Comparison of ENCODE assay signal across 29 mouse cellular contexts in genomic region chr9:23591906-23592305, GRCm38 (mm10).
A peak's percentile ranks its signal among the peaks of the same experiment; 100 is the strongest.
DNase-seq lines count a peak whose midpoint lies in the region; ATAC-seq and TF ChIP-seq lines count a peak whose summit lies in the region.
"Had no signal": no experiment of that assay in that cellular context is flagged by ENCODE, and none has a peak within 500 bp of the region (broad histone marks: within the 10 kb centered on the region; RNA-seq: fewer than 3 reads in every experiment).

No protein-coding gene starts in this region.

- no peaks in the 10 kb centered on the region for H3K79me2 ChIP-seq in heart, adult 2 months (replicated peaks; ENCODE audit: control insufficient read depth, insufficient read depth, low read length)

- intact Hi-C loops in heart, adult 2 months (cut with DNase I), result no loop called here

- H3K36me3 ChIP-seq in kidney, embryonic 15.5 days, result no peaks in the 10 kb centered on the region
- H3K36me3 ChIP-seq in lung, postnatal 0 days (ENCODE audit: insufficient read depth, low read length), result no peaks in the 10 kb centered on the region
- H3K36me3 ChIP-seq in heart, adult 2 months (ENCODE audit: control insufficient read depth, insufficient read depth, low read length), result no peaks in the 10 kb centered on the region
- H3K36me3 ChIP-seq: embryonic facial prominence, embryonic 13.5 days; heart, embryonic 13.5 days; hindbrain, embryonic 12.5 days; limb, embryonic 10.5 days; liver, embryonic 15.5 days; neural tube, embryonic 12.5 days had no signal

- no peak overlapping the region for H3K27ac ChIP-seq in kidney, embryonic 15.5 days
- H3K27ac ChIP-seq in lung, postnatal 0 days (ENCODE audit: low read length), result no peak overlapping the region
- H3K27ac ChIP-seq in heart, adult 2 months, result no peak overlapping the region
- H3K27ac ChIP-seq: embryonic facial prominence, embryonic 13.5 days; forebrain, embryonic 13.5 days; heart, embryonic 13.5 days; hindbrain, embryonic 12.5 days; left cerebral cortex, adult 2 months; limb, embryonic 10.5 days; liver, embryonic 15.5 days; neural tube, embryonic 12.5 days had no signal

- H3K9ac ChIP-seq in kidney, embryonic 15.5 days, result no peak overlapping the region
- H3K9ac ChIP-seq in lung, postnatal 0 days (replicated peaks; ENCODE audit: low read depth), result no peak overlapping the region
- H3K9ac ChIP-seq in heart, adult 2 months (ENCODE audit: low read depth, low read length), result no peak overlapping the region
- H3K9ac ChIP-seq: embryonic facial prominence, embryonic 13.5 days; forebrain, embryonic 13.5 days; heart, embryonic 13.5 days; hindbrain, embryonic 12.5 days; liver, embryonic 15.5 days; neural tube, embryonic 12.5 days had no signal

- H3K4me3 ChIP-seq in kidney, embryonic 15.5 days (replicated peaks), result no peak overlapping the region
- H3K4me3 ChIP-seq in lung, postnatal 0 days (ENCODE audit: low read depth, low read length), result no peak overlapping the region
- H3K4me3 ChIP-seq in heart, adult 2 months, result no peak overlapping the region
- H3K4me3 ChIP-seq: embryonic facial prominence, embryonic 13.5 days; erythroblast, embryonic 14.5 days; forebrain, embryonic 13.5 days; heart, embryonic 13.5 days; hindbrain, embryonic 12.5 days; left cerebral cortex, adult 2 months; limb, embryonic 10.5 days; liver, embryonic 15.5 days; neural tube, embryonic 12.5 days had no signal

- DNase-seq in cerebellum, postnatal 10 days, result peak; percentile 22 to 33
- DNase-seq in kidney, postnatal 14 days, result peak; percentile 5
- DNase-seq in lung, postnatal 0 days (ENCODE audit: low spot score), result peak; percentile 51
- DNase-seq in lung, postnatal 25 days (ENCODE audit: low spot score), result no peak
- DNase-seq in brain, embryonic 14.5 days (ENCODE audit: low read depth), result peak; percentile 55
- no peak for DNase-seq in heart, adult 2 months
- DNase-seq: adrenal gland, postnatal 36 days; cerebellum, adult 18-20 months; cerebellum, postnatal 36 days; embryo, embryonic 11 days; gastrocnemius, postnatal 25 days; heart, adult 18-20 months; kidney, adult 18-20 months; liver; right cerebral cortex, postnatal 4 days; thymus, postnatal 14 days had no signal

- H3K4me2 ChIP-seq in kidney, embryonic 15.5 days, result no peak overlapping the region
- no peak overlapping the region for H3K4me2 ChIP-seq in lung, postnatal 0 days (replicated peaks; ENCODE audit: low read depth, low read length)
- H3K4me2 ChIP-seq: embryonic facial prominence, embryonic 13.5 days; forebrain, embryonic 13.5 days; heart, embryonic 13.5 days; hindbrain, embryonic 12.5 days; liver, embryonic 15.5 days; midbrain, embryonic 11.5 days; neural tube, embryonic 12.5 days had no signal

- H3K27me3 ChIP-seq in kidney, embryonic 15.5 days, result no peaks in the 10 kb centered on the region
- no peaks in the 10 kb centered on the region for H3K27me3 ChIP-seq in lung, postnatal 0 days (replicated peaks; ENCODE audit: insufficient read depth, low read length)
- H3K27me3 ChIP-seq in heart, adult 2 months (ENCODE audit: control insufficient read depth, insufficient read depth, low read length), result no peaks in the 10 kb centered on the region
- H3K27me3 ChIP-seq: embryonic facial prominence, embryonic 13.5 days; forebrain, embryonic 13.5 days; heart, embryonic 13.5 days; hindbrain, embryonic 12.5 days; liver, embryonic 15.5 days; neural tube, embryonic 12.5 days had no signal

- no peaks in the 10 kb centered on the region for H3K4me1 ChIP-seq in kidney, embryonic 15.5 days
- H3K4me1 ChIP-seq in lung, postnatal 0 days (ENCODE audit: insufficient read depth, low read depth, low read length), result no peaks in the 10 kb centered on the region
- no peaks in the 10 kb centered on the region for H3K4me1 ChIP-seq in heart, adult 2 months (ENCODE audit: control insufficient read depth, insufficient read depth, low read length)
- H3K4me1 ChIP-seq: embryonic facial prominence, embryonic 13.5 days; forebrain, embryonic 13.5 days; heart, embryonic 13.5 days; hindbrain, embryonic 12.5 days; limb, embryonic 10.5 days; liver, embryonic 15.5 days; neural tube, embryonic 12.5 days had no signal

- no peak for TF ChIP-seq POLR2A in brain, embryonic 14.5 days (IDR thresholded peaks at IDR 0.05; ENCODE audit: borderline replicate concordance, extremely low read depth, insufficient read depth, insufficient read length, poor library complexity, severe bottlenecking)
- no peak for TF ChIP-seq POLR2A in heart, adult 2 months (IDR thresholded peaks at IDR 0.05; ENCODE audit: insufficient read depth, low read depth, low read length)

- TF ChIP-seq EP300 in lung, postnatal 0 days (IDR thresholded peaks at IDR 0.05), result no peak
- no peak for TF ChIP-seq EP300 in heart, adult 2 months (IDR thresholded peaks at IDR 0.05; ENCODE audit: insufficient read depth, low read depth, low read length)

- no peak for TF ChIP-seq CTCF in lung, postnatal 0 days (IDR thresholded peaks at IDR 0.05)
- no peak for TF ChIP-seq CTCF in brain, embryonic 14.5 days (IDR thresholded peaks at IDR 0.05; ENCODE audit: borderline replicate concordance, extremely low read depth, insufficient read depth, insufficient read length)
- no peak for TF ChIP-seq CTCF in heart, adult 2 months (IDR thresholded peaks at IDR 0.05)

- no peak for ATAC-seq in cerebellum, adult (ENCODE audit: insufficient number of reproducible peaks, low FRiP score, low TSS enrichment)
- no peak for ATAC-seq in kidney, embryonic 15.5 days (replicated peaks; ENCODE audit: low FRiP score)
- no peak for ATAC-seq in lung, postnatal 0 days
- ATAC-seq: forebrain, embryonic 13.5 days; inflammation-experienced regulatory T-cells, adult 6 months had no signal

- no peaks in the 10 kb centered on the region for H3K9me3 ChIP-seq in kidney, embryonic 15.5 days (replicated peaks)
- no peaks in the 10 kb centered on the region for H3K9me3 ChIP-seq in lung, postnatal 0 days (ENCODE audit: low read length)
- H3K9me3 ChIP-seq: embryonic facial prominence, embryonic 13.5 days; forebrain, embryonic 13.5 days; heart, embryonic 13.5 days; hindbrain, embryonic 12.5 days; limb, embryonic 10.5 days; liver, embryonic 15.5 days; neural tube, embryonic 12.5 days had no signal

Comparison
In these comparisons a context has a peak if more than half of its experiments do, and no peak if none do; other contexts are left out.
1. DNase-seq: peak in cerebellum, postnatal 10 days (2 of 2), kidney, postnatal 14 days (single experiment), lung, postnatal 0 days (single experiment) and brain, embryonic 14.5 days (single experiment); none in lung, postnatal 25 days (single experiment) and heart, adult 2 months (0 of 2).